Mouse (Mus musculus) frontal cortex, postnatal 25 days (tissue): ENCODE measurements at regions not wholly inside any gene's neighbourhood (a gene's known extent, or its start where the extent isn't known, plus 50 kb on each side); places are given as distances from the start of the nearest gene placed in this dataset.
"Not testable (repeated sequence)": the region's sequence is repeated elsewhere in the genome, so short reads cannot be mapped to it uniquely, and the experiment has no call there.

Source experiments
- DNase-seq, 2 experiments: peaks; one replicate each; pipeline ENCODE4 v3.0.0; 2022; ENCODE audit warnings: low spot score in 2 of 2

- DNase-seq = not testable (repeated sequence)
These were observed 57.1 kb downstream of the Nap1l2 start for GRCm38 (mm10) chrX:103129347-103129746.

- DNase-seq = peak in 1 of 2 experiments; percentile 7
These were observed 77.3 kb downstream of the Nap1l2 start for GRCm38 (mm10) chrX:103109181-103109580.

- DNase-seq = not testable (repeated sequence)
These were observed 118.5 kb downstream of the Nap1l2 start for GRCm38 (mm10) chrX:103067730-103068621.

- not testable (repeated sequence) for DNase-seq
These were observed 119.3 kb downstream of the Nap1l2 start for GRCm38 (mm10) chrX:103067107-103067506.

GRCm38 (mm10) chrX:103026256-103027028, 98.3 kb downstream of the 1700018G05Rik start:
- DNase-seq = no peak

- not testable (repeated sequence) for DNase-seq
These were observed 97.3 kb downstream of the 1700018G05Rik start for GRCm38 (mm10) chrX:103025495-103025894.

- DNase-seq = not testable (repeated sequence)
These were observed 85.4 kb downstream of the 1700018G05Rik start for GRCm38 (mm10) chrX:103013425-103014057.

GRCm38 (mm10) chrX:103012298-103013243, 84.4 kb downstream of the 1700018G05Rik start:
- not testable (repeated sequence) for DNase-seq

GRCm38 (mm10) chrX:102993956-102994355, 65.8 kb downstream of the 1700018G05Rik start:
- not testable (repeated sequence) for DNase-seq
